Mouse (Mus musculus): ENCODE results near the gene Zbtb8b. TPM values are rescaled to one million over a fixed set of nuclear protein-coding genes. Genes with fewer than 3 reads are reported as not detected.
A peak's percentile ranks its signal among the peaks of the same experiment; 100 is the strongest.

Zbtb8b gene
- polyA plus RNA-seq (2015; fragmentation: Nextera tagmentation; extraction: Ambion mirVana) = 6.3 and 7.2 TPM in 2 replicates

DNA sequence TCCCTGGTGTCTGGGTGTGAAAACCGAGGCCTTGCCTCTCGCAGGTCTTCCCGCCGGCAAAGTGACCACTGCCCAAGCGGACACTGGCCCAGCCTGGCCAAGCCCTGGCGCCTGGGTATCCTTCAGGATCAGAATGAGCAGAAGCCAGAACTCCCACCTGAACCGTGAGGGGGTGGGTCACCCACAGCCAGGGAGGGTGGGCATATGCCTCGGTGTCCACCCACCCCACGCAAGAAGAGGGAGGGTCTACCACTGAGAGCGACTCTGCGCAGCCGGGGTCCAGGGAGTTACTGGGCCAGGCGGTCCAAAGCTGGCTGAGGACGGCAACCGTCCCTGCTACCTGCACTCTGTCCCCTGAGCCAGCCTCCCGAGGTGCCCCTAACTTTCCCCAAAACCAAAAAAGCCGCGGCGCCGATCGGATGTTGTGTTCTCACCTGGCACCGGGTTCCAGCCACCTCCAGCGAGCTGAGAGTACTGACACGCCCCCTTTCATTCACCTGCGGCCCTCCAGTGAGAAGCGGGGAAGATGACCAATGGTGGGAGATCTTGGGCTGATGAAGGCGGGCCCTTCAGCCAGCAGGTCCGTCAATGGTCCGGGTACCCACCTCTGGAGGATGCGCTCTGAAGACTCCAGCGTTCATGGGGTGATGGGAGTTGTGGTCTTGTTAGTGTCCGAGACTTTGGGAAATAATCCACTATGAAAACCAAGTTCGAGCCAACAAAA is at the start of gene Zbtb8b:
TSS of gene Zbtb8b (minus strand) at position 514 of the 724 bp plus-strand sequence.
- Histone ChIP-seq H3K9me3 (replicated peaks; ENCODE audit: control insufficient read depth, low read length) (no peaks in the 10 kb centered on the region), H3K27me3 (ENCODE audit: control insufficient read depth, insufficient read depth, low read length) (peaks cover 20% of the 10 kb centered on the region), H3K9ac (ENCODE audit: low read length) (peak within 1 kb of the TSS; percentile 57), H3K36me3 (ENCODE audit: control insufficient read depth, insufficient read depth) (no peaks in the 10 kb centered on the region), H3K27ac (ENCODE audit: low read length) (no peak within 1 kb of the TSS), H3K4me3 (ENCODE audit: low read length) (peak within 1 kb of the TSS; percentile 48), H3K4me1 (ENCODE audit: control insufficient read depth, insufficient read depth, low read length) (peaks cover 8% of the 10 kb centered on the region), H3K4me2 (ENCODE audit: low read depth, low read length) (peak within 1 kb of the TSS; percentile 70)
- WGBS = 7% methylated on average over 33 of the region's 33 CpGs
- peak; percentile 37; the same call in 1 of the 2 replicates for ATAC-seq (replicated peaks; ENCODE audit: extremely low read depth, insufficient read depth, low FRiP score)

DNA sequence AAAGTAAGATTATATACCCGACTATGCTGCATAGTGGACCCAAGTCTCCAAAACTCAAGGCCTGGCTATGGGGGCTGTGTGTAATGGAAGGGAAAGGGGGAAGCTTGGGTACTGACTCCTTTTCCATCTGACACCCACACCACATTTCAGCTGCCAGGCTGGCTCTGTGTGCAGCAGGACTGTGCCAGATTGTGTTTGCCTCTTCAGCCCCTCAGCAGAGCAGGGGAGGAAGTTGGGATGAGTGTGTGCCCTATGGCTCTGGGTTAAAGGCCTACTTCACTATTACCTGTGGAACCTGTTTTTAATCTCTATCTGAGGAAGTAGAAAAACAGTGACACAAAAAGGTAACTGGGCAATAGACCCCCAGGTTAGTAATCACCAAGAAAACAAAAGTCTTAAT is 40.4 kb upstream of the Zbtb8b start:
- H3K27ac ChIP-seq (ENCODE audit: low read length) = no peak overlapping the region
- no peak overlapping the region for H3K4me2 ChIP-seq (ENCODE audit: low read depth, low read length)
- H3K9me3 ChIP-seq (replicated peaks; ENCODE audit: control insufficient read depth, low read length) = no peaks in the 10 kb centered on the region
- no peaks in the 10 kb centered on the region for H3K4me1 ChIP-seq (ENCODE audit: control insufficient read depth, insufficient read depth, low read length)
- ATAC-seq (replicated peaks; ENCODE audit: extremely low read depth, insufficient read depth, low FRiP score) = no peak
- H3K4me3 ChIP-seq (ENCODE audit: low read length) = no peak overlapping the region
- H3K9ac ChIP-seq (ENCODE audit: low read length) = no peak overlapping the region
- 85% methylated on average over 1 of the region's 1 CpGs for WGBS
- no peaks in the 10 kb centered on the region for H3K27me3 ChIP-seq (ENCODE audit: control insufficient read depth, insufficient read depth, low read length)
- H3K36me3 ChIP-seq (ENCODE audit: control insufficient read depth, insufficient read depth) = peaks cover 33% of the 10 kb centered on the region

DNA sequence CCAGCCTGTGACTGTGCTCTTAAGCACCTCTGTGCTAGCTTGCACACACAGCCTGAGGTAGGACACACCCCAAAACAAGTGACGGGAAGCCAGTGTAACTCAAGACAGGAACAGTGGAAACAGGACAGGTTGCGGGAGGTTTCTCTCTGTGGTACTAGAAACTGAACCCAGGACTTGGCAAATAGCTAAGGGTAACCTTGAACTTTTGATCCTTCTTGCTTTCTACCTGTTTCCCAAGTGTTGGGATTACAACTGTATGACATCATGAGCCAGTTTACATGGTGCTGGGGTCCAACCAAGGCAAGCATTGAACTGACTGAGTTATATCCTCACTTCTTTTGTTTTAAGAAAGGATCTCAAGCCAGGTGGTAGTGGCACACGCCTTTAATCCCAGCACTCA is 39.2 kb upstream of the Zbtb8b start:
- H3K4me3 ChIP-seq (ENCODE audit: low read length) = no peak overlapping the region
- 89% methylated on average over 3 of the region's 3 CpGs for WGBS
- no peak overlapping the region for H3K9ac ChIP-seq (ENCODE audit: low read length)
- no peak overlapping the region for H3K27ac ChIP-seq (ENCODE audit: low read length)
- H3K4me1 ChIP-seq (ENCODE audit: control insufficient read depth, insufficient read depth, low read length) = no peaks in the 10 kb centered on the region
- peaks cover 32% of the 10 kb centered on the region for H3K36me3 ChIP-seq (ENCODE audit: control insufficient read depth, insufficient read depth)
- no peak overlapping the region for H3K4me2 ChIP-seq (ENCODE audit: low read depth, low read length)
- no peak for ATAC-seq (replicated peaks; ENCODE audit: extremely low read depth, insufficient read depth, low FRiP score)
- no peaks in the 10 kb centered on the region for H3K27me3 ChIP-seq (ENCODE audit: control insufficient read depth, insufficient read depth, low read length)
- H3K9me3 ChIP-seq (replicated peaks; ENCODE audit: control insufficient read depth, low read length) = no peaks in the 10 kb centered on the region

DNA sequence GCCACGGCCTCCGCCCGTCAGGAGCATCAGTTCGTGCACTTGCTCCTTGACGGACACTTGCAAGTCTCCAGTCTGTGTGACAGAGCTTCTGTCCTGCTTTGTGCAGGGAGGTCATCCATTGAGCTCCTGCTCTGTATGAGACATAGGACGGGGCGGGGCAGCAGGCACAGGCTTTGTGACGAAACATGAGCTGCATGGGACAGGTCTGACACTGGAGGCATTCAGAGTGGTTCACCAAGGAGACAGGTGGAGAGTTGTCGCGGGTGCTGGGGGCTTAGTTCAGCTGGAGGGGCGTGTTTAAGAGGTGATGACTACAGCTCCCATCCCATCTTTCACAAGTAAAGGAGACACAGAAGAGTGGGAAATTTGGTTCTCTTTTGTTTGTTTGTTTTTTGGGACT is 35.4 kb upstream of the Zbtb8b start:
- no peaks in the 10 kb centered on the region for H3K27me3 ChIP-seq (ENCODE audit: control insufficient read depth, insufficient read depth, low read length)
- no peak for ATAC-seq (replicated peaks; ENCODE audit: extremely low read depth, insufficient read depth, low FRiP score)
- H3K36me3 ChIP-seq (ENCODE audit: control insufficient read depth, insufficient read depth) = peaks cover 40% of the 10 kb centered on the region
- no peak overlapping the region for H3K9ac ChIP-seq (ENCODE audit: low read length)
- no peak overlapping the region for H3K4me3 ChIP-seq (ENCODE audit: low read length)
- H3K4me1 ChIP-seq (ENCODE audit: control insufficient read depth, insufficient read depth, low read length) = no peaks in the 10 kb centered on the region
- H3K9me3 ChIP-seq (replicated peaks; ENCODE audit: control insufficient read depth, low read length) = no peaks in the 10 kb centered on the region
- no peak overlapping the region for H3K27ac ChIP-seq (ENCODE audit: low read length)
- 90% methylated on average over 11 of the region's 11 CpGs for WGBS
- no peak overlapping the region for H3K4me2 ChIP-seq (ENCODE audit: low read depth, low read length)

DNA sequence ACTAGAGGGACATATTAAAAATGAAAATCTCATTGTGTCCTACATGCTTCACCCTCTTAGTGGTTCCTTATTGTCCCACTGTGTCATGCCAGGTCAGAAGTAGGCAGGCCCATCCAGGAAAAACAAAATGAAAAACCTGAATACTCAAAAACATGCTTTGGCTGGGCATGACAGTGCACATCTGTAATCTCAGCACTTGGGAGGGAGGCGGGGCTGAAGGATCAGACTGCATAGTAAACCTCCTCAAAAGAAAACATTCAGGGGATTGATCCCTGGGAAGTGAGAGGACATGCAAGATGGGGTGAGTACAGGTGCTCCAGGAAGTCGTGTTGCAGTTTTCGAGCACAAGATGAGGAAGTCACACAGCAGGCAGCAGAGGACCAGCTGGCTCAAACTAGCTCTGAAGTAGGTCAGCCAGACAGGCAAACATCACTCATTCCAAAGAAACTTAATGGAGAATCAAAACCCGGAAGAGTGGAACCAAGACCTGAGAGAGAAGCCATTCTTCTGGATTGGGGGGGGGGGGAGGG is 23.7 kb upstream of the Zbtb8b start:
- H3K36me3 ChIP-seq (ENCODE audit: control insufficient read depth, insufficient read depth) = peaks cover 36% of the 10 kb centered on the region
- H3K4me1 ChIP-seq (ENCODE audit: control insufficient read depth, insufficient read depth, low read length) = peaks cover 10% of the 10 kb centered on the region
- no peak overlapping the region for H3K9ac ChIP-seq (ENCODE audit: low read length)
- 86% methylated on average over 4 of the region's 4 CpGs for WGBS
- no peak overlapping the region for H3K27ac ChIP-seq (ENCODE audit: low read length)
- no peaks in the 10 kb centered on the region for H3K27me3 ChIP-seq (ENCODE audit: control insufficient read depth, insufficient read depth, low read length)
- no peaks in the 10 kb centered on the region for H3K9me3 ChIP-seq (replicated peaks; ENCODE audit: control insufficient read depth, low read length)
- H3K4me2 ChIP-seq (ENCODE audit: low read depth, low read length) = no peak overlapping the region
- ATAC-seq (replicated peaks; ENCODE audit: extremely low read depth, insufficient read depth, low FRiP score) = no peak
- no peak overlapping the region for H3K4me3 ChIP-seq (ENCODE audit: low read length)

DNA sequence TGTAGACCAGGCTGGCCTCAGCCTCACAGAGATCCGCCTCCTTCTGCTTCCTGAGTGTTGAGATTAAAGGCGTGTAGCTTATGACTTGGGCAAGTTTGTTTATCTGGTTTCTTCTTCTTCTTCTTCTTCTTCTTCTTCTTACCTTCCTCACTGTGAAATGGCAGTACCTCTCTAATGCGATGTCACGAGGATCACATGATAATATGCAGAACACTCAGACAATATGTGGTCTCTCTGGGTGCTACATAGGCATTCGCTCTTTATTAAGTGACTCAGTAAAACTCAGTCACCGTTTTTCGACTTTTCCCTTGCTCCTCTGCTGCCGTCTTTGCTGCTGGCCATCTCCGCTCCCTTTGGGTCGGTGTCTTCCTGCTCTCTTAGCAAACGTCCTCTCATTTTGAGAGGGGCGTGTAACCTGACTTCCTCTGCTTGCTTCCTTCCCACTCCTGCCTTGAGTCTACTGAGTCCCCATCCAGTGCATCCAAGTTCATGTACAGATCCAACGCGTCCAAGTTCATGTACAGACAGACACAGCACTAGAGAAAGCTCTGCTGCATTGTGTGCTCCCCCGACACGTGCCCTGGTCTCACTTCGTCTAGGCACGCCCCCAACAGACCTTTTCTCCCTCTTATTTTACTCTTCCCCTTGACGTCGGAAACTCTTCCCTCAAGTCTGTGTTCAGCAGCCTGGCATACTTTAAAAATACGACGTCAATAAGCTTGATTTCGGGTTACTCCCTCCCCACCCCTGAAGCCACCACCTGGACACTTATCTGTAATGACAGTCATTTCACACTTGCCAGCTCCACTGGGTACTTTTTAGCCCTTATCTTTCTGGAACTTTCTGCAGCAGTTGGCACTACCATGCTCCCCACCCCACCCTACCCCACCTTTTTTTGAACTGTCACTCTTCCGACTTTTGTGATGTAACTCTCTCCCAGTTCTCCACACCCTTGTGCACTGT is 22.7 kb upstream of the Zbtb8b start:
- Histone ChIP-seq H3K9ac (ENCODE audit: low read length) (no peak overlapping the region), H3K27me3 (ENCODE audit: control insufficient read depth, insufficient read depth, low read length) (no peaks in the 10 kb centered on the region), H3K4me3 (ENCODE audit: low read length) (no peak overlapping the region), H3K4me2 (ENCODE audit: low read depth, low read length) (no peak overlapping the region), H3K36me3 (ENCODE audit: control insufficient read depth, insufficient read depth) (peaks cover 29% of the 10 kb centered on the region), H3K27ac (ENCODE audit: low read length) (no peak overlapping the region), H3K9me3 (replicated peaks; ENCODE audit: control insufficient read depth, low read length) (no peaks in the 10 kb centered on the region), H3K4me1 (ENCODE audit: control insufficient read depth, insufficient read depth, low read length) (peaks cover 10% of the 10 kb centered on the region)
- WGBS = 79% methylated on average over 24 of the region's 24 CpGs
- ATAC-seq (replicated peaks; ENCODE audit: extremely low read depth, insufficient read depth, low FRiP score) = no peak

DNA sequence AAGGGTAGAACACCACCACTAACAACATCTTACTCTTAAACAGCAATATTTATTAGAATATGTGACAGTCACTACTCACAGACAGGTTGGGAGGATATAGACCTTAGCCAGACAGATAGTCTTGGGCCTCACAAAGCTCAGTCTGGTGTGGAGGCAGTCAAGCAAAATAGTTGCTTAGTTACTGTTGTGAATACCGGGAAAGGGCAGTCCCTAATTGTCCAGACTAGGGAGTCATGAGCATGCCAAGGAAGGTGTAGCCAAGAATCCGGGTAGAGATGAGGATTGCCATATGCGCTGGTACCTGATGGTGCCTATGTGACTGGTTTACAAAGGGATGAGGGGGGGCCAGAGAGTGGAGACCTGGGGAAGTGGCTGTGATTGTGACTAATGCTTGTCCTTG is 21.5 kb upstream of the Zbtb8b start:
- Histone ChIP-seq H3K9me3 (replicated peaks; ENCODE audit: control insufficient read depth, low read length) (no peaks in the 10 kb centered on the region), H3K9ac (ENCODE audit: low read length) (peak overlapping the region; percentile 90), H3K27ac (ENCODE audit: low read length) (peak overlapping the region; percentile 78), H3K4me1 (ENCODE audit: control insufficient read depth, insufficient read depth, low read length) (peaks cover 10% of the 10 kb centered on the region), H3K4me3 (ENCODE audit: low read length) (peak overlapping the region; percentile 95), H3K36me3 (ENCODE audit: control insufficient read depth, insufficient read depth) (peaks cover 21% of the 10 kb centered on the region), H3K27me3 (ENCODE audit: control insufficient read depth, insufficient read depth, low read length) (no peaks in the 10 kb centered on the region), H3K4me2 (ENCODE audit: low read depth, low read length) (peak overlapping the region; percentile 89)
- ATAC-seq (replicated peaks; ENCODE audit: extremely low read depth, insufficient read depth, low FRiP score) = no peak
- 40% methylated on average over 3 of the region's 3 CpGs for WGBS

DNA sequence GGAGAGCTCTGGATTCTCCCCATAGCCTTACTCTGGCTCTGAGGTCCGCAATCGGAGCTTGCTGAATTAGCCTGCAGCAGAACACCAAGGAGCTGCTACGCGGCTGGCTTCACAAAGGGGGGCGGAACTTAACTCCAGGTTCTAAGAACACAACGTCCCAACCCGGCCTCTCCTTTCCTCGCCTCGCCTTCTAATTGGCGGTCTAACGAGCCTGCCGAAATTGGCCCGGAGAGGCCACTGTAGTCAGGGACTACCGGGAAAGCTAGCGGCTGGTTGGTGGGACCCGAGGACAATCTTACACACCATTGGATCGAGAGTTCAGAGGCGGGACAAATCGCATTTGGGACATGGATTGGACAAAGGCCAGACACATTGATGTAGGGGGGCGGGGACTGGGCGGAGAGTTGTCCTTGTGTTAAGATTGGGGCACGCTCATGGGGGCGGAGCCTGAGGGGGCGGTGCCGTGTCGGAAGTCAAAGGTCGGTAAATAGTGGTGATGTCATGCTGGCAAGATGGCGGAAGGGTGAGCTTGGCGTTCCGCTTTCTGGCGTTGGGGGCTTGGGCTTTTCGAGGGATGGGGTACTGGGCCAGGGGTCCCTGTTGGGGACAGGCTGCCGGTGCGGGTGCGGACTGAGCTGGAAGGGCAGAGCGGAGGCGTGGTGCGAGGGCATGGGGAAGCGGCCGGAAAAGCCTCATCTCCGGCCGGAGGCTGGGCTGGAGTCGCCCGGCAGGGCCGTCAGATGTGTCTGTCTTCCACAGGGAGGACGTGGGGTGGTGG is 20.7 kb upstream of the Zbtb8b start, which contains the start of gene Bsdc1:
TSS of gene Bsdc1 (plus strand) at position 399 of the 778 bp plus-strand sequence.
- Histone ChIP-seq H3K9ac (ENCODE audit: low read length) (peak within 1 kb of the TSS; percentile 90), H3K4me2 (ENCODE audit: low read depth, low read length) (peak within 1 kb of the TSS; percentile 89), H3K4me3 (ENCODE audit: low read length) (peak within 1 kb of the TSS; percentile 95), H3K9me3 (replicated peaks; ENCODE audit: control insufficient read depth, low read length) (no peaks in the 10 kb centered on the region), H3K4me1 (ENCODE audit: control insufficient read depth, insufficient read depth, low read length) (peaks cover 10% of the 10 kb centered on the region), H3K36me3 (ENCODE audit: control insufficient read depth, insufficient read depth) (peaks cover 14% of the 10 kb centered on the region), H3K27ac (ENCODE audit: low read length) (peak within 1 kb of the TSS; percentile 94), H3K27me3 (ENCODE audit: control insufficient read depth, insufficient read depth, low read length) (no peaks in the 10 kb centered on the region)
- ATAC-seq (replicated peaks; ENCODE audit: extremely low read depth, insufficient read depth, low FRiP score) = peak; percentile 98
- WGBS = under 1% methylated on average over 46 of the region's 46 CpGs

Data from heart, embryonic 16.5 days (tissue).